Mouse (Mus musculus) hindbrain, embryonic 10.5 days (tissue): Measurements from ENCODE around the gene March4. TPM values are rescaled to one million over a fixed set of nuclear protein-coding genes. Genes with fewer than 3 reads are reported as not detected.

Experiments used
- DNase-seq: peaks from one replicate; pipeline ENCODE4 v3.0.0-alpha.2; 2017; ENCODE audit warnings: low spot score
- H3K27ac ChIP-seq: fragments of 300-500 bp; sonication (generic); 2 replicates; pipeline ENCODE4 v1.5.1; 2016; ENCODE audit warnings: mild to moderate bottlenecking, moderate library complexity
- H3K27me3 ChIP-seq: fragments of 300-500 bp; sonication (generic); 2 replicates; pipeline ENCODE4 v1.6.1; 2016; ENCODE audit warnings: mild to moderate bottlenecking; ENCODE audit not compliant: poor library complexity, insufficient read depth, severe bottlenecking
- H3K36me3 ChIP-seq: fragments of 300-500 bp; sonication (generic); 2 replicates; pipeline ENCODE4 v1.6.1; 2016; ENCODE audit warnings: mild to moderate bottlenecking, moderate library complexity
- H3K4me1 ChIP-seq: fragments of 300-500 bp; sonication (generic); replicated peaks from 2 replicates; pipeline ENCODE4 v1.6.1; 2016; ENCODE audit warnings: mild to moderate bottlenecking
- H3K4me3 ChIP-seq: fragments of 300-500 bp; sonication (generic); 2 replicates; pipeline ENCODE4 v1.5.1; 2016; ENCODE audit warnings: mild to moderate bottlenecking, moderate library complexity
- H3K9me3 ChIP-seq: fragments of 300-500 bp; sonication (generic); 2 replicates; pipeline ENCODE4 v1.6.1; 2016; ENCODE audit warnings: mild to moderate bottlenecking, moderate library complexity
- WGBS: fragments of 180-500 bp; shearing (Covaris S2); methylation state at CpG from one replicate; pipeline ENCODE4 v1.1.7; 2016; 5-methylcytosine and 5-hydroxymethylcytosine counted together
- polyA plus RNA-seq: library from polyadenylated mRNA; unstranded; fragments of >200 nt; fragmentation: Nextera tagmentation; extraction: Ambion mirVana; gene quantifications from 2 replicates; pipeline ENCODE4 v1.2.1, GENCODE M21; 2016

Gene March4
- polyA plus RNA-seq, 1 experiment from 2014 or later, result 0.92 TPM

- no peaks in the 10 kb centered on the region for H3K27me3 ChIP-seq
- H3K9me3 ChIP-seq, result no peaks in the 10 kb centered on the region
- WGBS, result 87% methylated on average over 4 of the region's 4 CpGs
- H3K27ac ChIP-seq, result no peak overlapping the region
- no peaks in the 10 kb centered on the region for H3K36me3 ChIP-seq
- 0 out of 2 replicates have a peak, but pooled peaks cover 7% of the 10 kb centered on the region for H3K4me1 ChIP-seq
- no peak for DNase-seq
- H3K4me3 ChIP-seq, result no peak overlapping the region
Measured at GRCm38 (mm10) chr1:72509551-72509950, 27.2 kb downstream of the March4 start.

GRCm38 (mm10) chr1:72507670-72508069, 29.1 kb downstream of the March4 start:
- Histone ChIP-seq H3K27ac (no peak overlapping the region), H3K36me3 (no peaks in the 10 kb centered on the region), H3K4me1 (0 out of 2 replicates have a peak, but pooled peaks cover 7% of the 10 kb centered on the region), H3K9me3 (no peaks in the 10 kb centered on the region), H3K27me3 (no peaks in the 10 kb centered on the region), H3K4me3 (no peak overlapping the region)
- no peak for DNase-seq
- WGBS, result 64% methylated on average over 2 of the region's 2 CpGs

DNA sequence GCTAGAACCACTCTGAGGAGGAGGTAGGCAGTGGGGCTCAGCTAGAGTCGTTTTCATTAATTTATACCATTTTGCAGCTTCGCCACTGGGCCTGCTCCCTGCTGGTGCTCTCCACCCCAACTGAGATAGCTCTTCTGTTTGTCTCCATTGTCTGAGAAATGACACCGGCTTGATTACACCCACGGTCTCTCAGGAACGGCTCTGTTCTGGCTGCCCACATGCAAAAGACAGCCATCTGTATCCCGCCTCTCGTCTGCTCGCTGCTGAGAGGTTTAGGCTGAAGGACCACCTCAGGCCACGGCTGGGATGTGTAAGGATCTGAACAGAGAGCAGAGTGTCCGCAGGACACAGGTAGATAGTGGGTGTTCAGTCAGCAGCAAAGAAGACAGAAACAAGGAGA, 30.5 kb downstream of the March4 start:
- no peaks in the 10 kb centered on the region for H3K9me3 ChIP-seq
- no peak for DNase-seq
- H3K4me1 ChIP-seq, result 0 out of 2 replicates have a peak, but pooled peaks cover 7% of the 10 kb centered on the region
- 51% methylated on average over 10 of the region's 10 CpGs for WGBS
- H3K27ac ChIP-seq, result no peak overlapping the region
- H3K36me3 ChIP-seq, result no peaks in the 10 kb centered on the region
- H3K4me3 ChIP-seq, result no peak overlapping the region
- no peaks in the 10 kb centered on the region for H3K27me3 ChIP-seq

DNA sequence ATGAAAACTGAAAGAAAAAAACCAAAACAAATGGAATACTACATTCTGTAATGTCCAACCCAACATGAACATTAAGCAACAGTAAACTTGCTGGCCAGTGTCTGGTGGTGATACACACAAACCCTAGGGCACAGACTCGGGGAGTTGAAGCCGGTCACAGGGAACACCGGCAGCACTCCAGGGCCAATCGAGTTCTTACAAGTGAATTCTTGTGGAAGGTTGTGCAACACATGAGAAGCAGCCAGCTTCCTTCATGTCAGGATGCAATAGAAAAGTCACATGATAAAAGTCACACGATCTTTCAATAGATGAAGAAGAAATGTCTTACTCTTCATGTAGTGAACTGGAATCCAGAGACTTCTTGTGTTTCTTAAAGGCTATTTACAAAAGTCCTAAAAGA, 39.1 kb downstream of the March4 start:
- no peak for DNase-seq
- Histone ChIP-seq H3K4me1 (no peaks in the 10 kb centered on the region), H3K9me3 (no peaks in the 10 kb centered on the region), H3K4me3 (no peak overlapping the region), H3K27ac (no peak overlapping the region), H3K27me3 (no peaks in the 10 kb centered on the region), H3K36me3 (no peaks in the 10 kb centered on the region)
- WGBS, result 91% methylated on average over 5 of the region's 5 CpGs

DNA sequence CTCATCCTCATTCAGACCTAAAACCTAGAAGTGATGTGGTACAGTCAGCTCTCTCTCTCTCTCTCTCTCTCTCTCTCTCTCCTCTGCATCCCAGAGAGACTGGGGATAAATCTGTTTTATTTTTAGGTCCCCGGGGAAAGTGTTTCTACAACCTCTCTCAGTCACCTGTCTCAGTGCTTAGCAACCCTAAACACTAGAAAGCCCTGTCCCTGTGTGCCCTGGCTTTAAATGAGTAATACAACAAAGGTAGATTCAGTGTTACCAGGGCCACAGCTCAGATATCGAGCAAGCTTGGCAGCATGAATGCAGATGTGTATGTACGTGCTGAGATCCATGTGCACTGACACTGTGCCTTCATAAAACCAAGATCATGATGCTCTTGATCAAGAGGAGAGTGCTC, 43.3 kb downstream of the March4 start:
- Histone ChIP-seq H3K9me3 (no peaks in the 10 kb centered on the region), H3K4me1 (peaks cover 9% of the 10 kb centered on the region), H3K27ac (no peak overlapping the region), H3K27me3 (no peaks in the 10 kb centered on the region), H3K36me3 (no peaks in the 10 kb centered on the region), H3K4me3 (no peak overlapping the region)
- WGBS, result 85% methylated on average over 3 of the region's 3 CpGs
- DNase-seq, result no peak

- DNase-seq, result no peak
- 91% methylated on average over 10 of the region's 10 CpGs for WGBS
- H3K4me1 ChIP-seq, result peaks cover 9% of the 10 kb centered on the region
- no peaks in the 10 kb centered on the region for H3K9me3 ChIP-seq
- H3K4me3 ChIP-seq, result no peak overlapping the region
- H3K36me3 ChIP-seq, result no peaks in the 10 kb centered on the region
- no peaks in the 10 kb centered on the region for H3K27me3 ChIP-seq
- no peak overlapping the region for H3K27ac ChIP-seq
Measured at GRCm38 (mm10) chr1:72492666-72493065, 44.1 kb downstream of the March4 start.

DNA sequence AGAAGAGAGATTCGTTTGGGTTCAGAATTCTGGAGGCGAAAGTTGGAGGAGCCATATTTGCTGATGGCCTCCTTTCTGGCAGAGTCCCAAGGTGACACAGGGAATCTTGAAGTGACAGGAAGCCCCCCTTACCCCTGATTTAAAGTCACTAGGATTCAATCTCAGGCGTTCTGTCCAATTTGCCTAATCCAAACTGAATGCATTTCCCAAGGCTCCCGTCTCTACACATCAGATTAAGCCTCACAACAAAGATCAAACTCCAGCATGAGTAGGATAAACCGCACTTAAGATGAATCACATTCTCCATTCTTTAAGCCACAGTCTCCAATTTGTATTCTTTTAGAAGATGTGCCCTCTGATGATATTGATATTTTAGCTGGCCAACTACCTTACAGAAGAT, 45.4 kb downstream of the March4 start:
- DNase-seq, result no peak
- Histone ChIP-seq H3K9me3 (no peaks in the 10 kb centered on the region), H3K36me3 (no peaks in the 10 kb centered on the region), H3K27me3 (no peaks in the 10 kb centered on the region), H3K4me1 (peaks cover 9% of the 10 kb centered on the region), H3K27ac (no peak overlapping the region), H3K4me3 (no peak overlapping the region)
- WGBS, result 74% methylated on average over 5 of the region's 5 CpGs

- Histone ChIP-seq H3K4me1 (peaks cover 9% of the 10 kb centered on the region), H3K27ac (0 out of 2 replicates have a peak overlapping the region, but pooled peaks have one; percentile 53), H3K36me3 (no peaks in the 10 kb centered on the region), H3K27me3 (no peaks in the 10 kb centered on the region), H3K9me3 (no peaks in the 10 kb centered on the region), H3K4me3 (no peak overlapping the region)
- no peak for DNase-seq
- WGBS, result 68% methylated on average over 3 of the region's 3 CpGs
Measured at GRCm38 (mm10) chr1:72490801-72491200, 45.9 kb downstream of the March4 start.

GRCm38 (mm10) chr1:72490193-72490592, 46.5 kb downstream of the March4 start:
- H3K4me3 ChIP-seq, result no peak overlapping the region
- peaks cover 9% of the 10 kb centered on the region for H3K4me1 ChIP-seq
- no peaks in the 10 kb centered on the region for H3K9me3 ChIP-seq
- no peaks in the 10 kb centered on the region for H3K36me3 ChIP-seq
- H3K27me3 ChIP-seq, result no peaks in the 10 kb centered on the region
- DNase-seq, result peak; percentile 3
- WGBS, result 6% methylated on average over 8 of the region's 8 CpGs
- peak overlapping the region; percentile 53; the same call in 1 of the 2 replicates for H3K27ac ChIP-seq

GRCm38 (mm10) chr1:72476594-72476993, 60.1 kb downstream of the March4 start:
- no peaks in the 10 kb centered on the region for H3K4me1 ChIP-seq
- H3K9me3 ChIP-seq, result no peaks in the 10 kb centered on the region
- H3K27ac ChIP-seq, result no peak overlapping the region
- H3K4me3 ChIP-seq, result no peak overlapping the region
- H3K36me3 ChIP-seq, result no peaks in the 10 kb centered on the region
- H3K27me3 ChIP-seq, result no peaks in the 10 kb centered on the region
- WGBS, result 89% methylated on average over 2 of the region's 2 CpGs
- DNase-seq, result no peak

GRCm38 (mm10) chr1:72469075-72469474, 67.7 kb downstream of the March4 start:
- Histone ChIP-seq H3K9me3 (no peaks in the 10 kb centered on the region), H3K4me3 (no peak overlapping the region), H3K27ac (no peak overlapping the region), H3K27me3 (no peaks in the 10 kb centered on the region), H3K4me1 (no peaks in the 10 kb centered on the region), H3K36me3 (no peaks in the 10 kb centered on the region)
- WGBS, result 88% methylated on average over 2 of the region's 2 CpGs
- no peak for DNase-seq

- WGBS, result 66% methylated on average over 5 of the region's 5 CpGs
- no peak for DNase-seq
- H3K9me3 ChIP-seq, result no peaks in the 10 kb centered on the region
- H3K36me3 ChIP-seq, result no peaks in the 10 kb centered on the region
- H3K4me1 ChIP-seq, result no peaks in the 10 kb centered on the region
- H3K4me3 ChIP-seq, result no peak overlapping the region
- no peaks in the 10 kb centered on the region for H3K27me3 ChIP-seq
- no peak overlapping the region for H3K27ac ChIP-seq
Measured at GRCm38 (mm10) chr1:72468466-72469003, 68.2 kb downstream of the March4 start.

DNA sequence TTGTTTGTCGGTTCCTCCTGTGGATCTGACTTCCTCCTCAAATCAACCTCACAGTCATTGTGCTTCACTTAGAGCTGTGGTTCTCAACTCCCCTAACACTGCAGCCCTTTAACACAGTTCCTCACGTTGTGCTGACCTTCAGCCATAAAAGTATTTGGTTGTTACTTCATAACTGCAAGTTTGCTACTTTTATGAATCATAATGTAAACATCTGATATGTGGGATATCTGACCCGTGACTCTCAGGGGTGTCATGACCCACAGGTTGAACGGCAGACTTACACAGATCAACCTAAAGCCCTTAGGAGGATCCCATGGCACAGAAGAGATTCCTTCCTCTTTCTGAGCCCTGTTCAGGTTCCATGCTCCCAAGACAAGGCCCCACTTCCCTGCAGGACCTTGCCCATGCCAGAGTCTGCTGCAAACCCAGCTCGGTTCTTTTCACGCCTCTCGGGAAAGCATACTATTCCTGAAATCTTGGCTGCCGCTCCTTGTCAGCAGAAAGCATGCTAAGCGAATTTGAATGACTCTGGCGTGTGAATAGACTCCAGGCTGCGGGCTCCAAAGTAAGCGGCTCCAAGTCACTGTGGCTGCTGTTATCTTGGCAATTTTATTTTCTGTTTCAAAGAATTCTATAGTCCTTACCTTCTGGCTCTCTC, 71.7 kb downstream of the March4 start:
- DNase-seq, result no peak
- no peaks in the 10 kb centered on the region for H3K36me3 ChIP-seq

More for the DNA sequence above, 71.7 kb downstream of the March4 start:
- no peaks in the 10 kb centered on the region for H3K27me3 ChIP-seq
- no peaks in the 10 kb centered on the region for H3K4me1 ChIP-seq
- no peak overlapping the region for H3K4me3 ChIP-seq
- 54% methylated on average over 12 of the region's 12 CpGs for WGBS
- no peak overlapping the region for H3K27ac ChIP-seq
- H3K9me3 ChIP-seq, result no peaks in the 10 kb centered on the region
